Mouse (Mus musculus) stomach, embryonic 15.5 days (tissue): Measurements from ENCODE around the gene Slc25a48. TPM values are rescaled to one million over a fixed set of nuclear protein-coding genes. Genes with fewer than 3 reads are reported as not detected.

ENCODE experiments used
- ATAC-seq: fragments of 200-750 bp; cut with Nextera tagmentation; 2 replicates; pipeline ENCODE4 v1.8.0; 2017; ENCODE audit warnings: low read depth, moderate number of reproducible peaks, moderate TSS enrichment; ENCODE audit not compliant: insufficient read depth, low FRiP score
- H3K27ac ChIP-seq: fragments of 300-500 bp; sonication (generic); 2 replicates; pipeline ENCODE4 v1.5.1; 2015; ENCODE audit warnings: mild to moderate bottlenecking, inconsistent platforms
- H3K27me3 ChIP-seq: fragments of 300-500 bp; sonication (generic); replicated peaks from 2 replicates; pipeline ENCODE4 v1.6.1; 2015; ENCODE audit warnings: inconsistent platforms
- H3K36me3 ChIP-seq: fragments of 300-500 bp; sonication (generic); 2 replicates; pipeline ENCODE4 v1.6.1; 2015; ENCODE audit warnings: inconsistent platforms
- H3K4me1 ChIP-seq: fragments of 300-500 bp; sonication (generic); 2 replicates; pipeline ENCODE4 v1.6.1; 2015; ENCODE audit warnings: inconsistent platforms
- H3K4me2 ChIP-seq: fragments of 300-500 bp; sonication (generic); 2 replicates; pipeline ENCODE4 v1.6.1; 2015; ENCODE audit warnings: mild to moderate bottlenecking, inconsistent platforms
- H3K4me3 ChIP-seq: fragments of 300-500 bp; sonication (generic); replicated peaks from 2 replicates; pipeline ENCODE4 v1.5.1; 2015; ENCODE audit warnings: inconsistent platforms
- H3K9ac ChIP-seq: fragments of 300-500 bp; sonication (generic); 2 replicates; pipeline ENCODE4 v1.6.1; 2015; ENCODE audit warnings: inconsistent platforms
- H3K9me3 ChIP-seq: fragments of 300-500 bp; sonication (generic); 2 replicates; pipeline ENCODE4 v1.6.1; 2016; ENCODE audit warnings: inconsistent platforms
- WGBS: fragments of 180-500 bp; shearing (Covaris S2); methylation state at CpG from one replicate; pipeline ENCODE4 v1.1.7; 2015; 5-methylcytosine and 5-hydroxymethylcytosine counted together
- polyA plus RNA-seq: library from polyadenylated mRNA; unstranded; fragments of >200 nt; fragmentation: Nextera tagmentation; extraction: Ambion mirVana; gene quantifications from 2 replicates; pipeline ENCODE4 v1.2.1, GENCODE M21; 2015

The Slc25a48 gene
- polyA plus RNA-seq, 1 experiment from 2014 or later, result 0.33 TPM

- Histone ChIP-seq H3K9ac (no peak overlapping the region), H3K27ac (no peak overlapping the region), H3K4me1 (no peaks in the 10 kb centered on the region), H3K4me3 (no peak overlapping the region), H3K27me3 (no peaks in the 10 kb centered on the region), H3K4me2 (no peak overlapping the region), H3K36me3 (no peaks in the 10 kb centered on the region), H3K9me3 (no peaks in the 10 kb centered on the region)
- no peak for ATAC-seq
- WGBS, result 49% methylated on average over 9 of the region's 9 CpGs
These were observed 19.8 kb downstream of the Slc25a48 start for GRCm38 (mm10) chr13:56458001-56458400.

GRCm38 (mm10) chr13:56461460-56461859, 23.3 kb downstream of the Slc25a48 start:
- H3K27ac ChIP-seq, result no peak overlapping the region
- no peak for ATAC-seq
- 72% methylated on average over 4 of the region's 4 CpGs for WGBS

GRCm38 (mm10) chr13:56462791-56463190, 24.6 kb downstream of the Slc25a48 start:
- H3K4me1 ChIP-seq, result no peaks in the 10 kb centered on the region
- H3K27ac ChIP-seq, result no peak overlapping the region
- no peak for ATAC-seq
- H3K9ac ChIP-seq, result no peak overlapping the region
- H3K27me3 ChIP-seq, result no peaks in the 10 kb centered on the region
- no peak overlapping the region for H3K4me2 ChIP-seq
- WGBS, result 90% methylated on average over 4 of the region's 4 CpGs
- no peaks in the 10 kb centered on the region for H3K36me3 ChIP-seq
- H3K4me3 ChIP-seq, result no peak overlapping the region
- H3K9me3 ChIP-seq, result no peaks in the 10 kb centered on the region

More at GRCm38 (mm10) chr13:56461460-56461859, 23.3 kb downstream of the Slc25a48 start:
- Histone ChIP-seq H3K27me3 (no peaks in the 10 kb centered on the region), H3K9ac (no peak overlapping the region), H3K36me3 (no peaks in the 10 kb centered on the region), H3K4me2 (no peak overlapping the region), H3K4me3 (no peak overlapping the region), H3K9me3 (no peaks in the 10 kb centered on the region), H3K4me1 (no peaks in the 10 kb centered on the region)

- WGBS, result 88% methylated on average over 7 of the region's 7 CpGs
- Histone ChIP-seq H3K36me3 (no peaks in the 10 kb centered on the region), H3K4me3 (no peak overlapping the region), H3K9ac (no peak overlapping the region), H3K4me2 (no peak overlapping the region), H3K27ac (no peak overlapping the region), H3K9me3 (no peaks in the 10 kb centered on the region), H3K4me1 (no peaks in the 10 kb centered on the region), H3K27me3 (no peaks in the 10 kb centered on the region)
- ATAC-seq, result no peak
These were observed 25.1 kb downstream of the Slc25a48 start for GRCm38 (mm10) chr13:56463261-56463660.

- no peaks in the 10 kb centered on the region for H3K27me3 ChIP-seq
- no peaks in the 10 kb centered on the region for H3K36me3 ChIP-seq
- WGBS, result 72% methylated on average over 6 of the region's 6 CpGs
- no peaks in the 10 kb centered on the region for H3K4me1 ChIP-seq
- no peak overlapping the region for H3K9ac ChIP-seq
- no peak for ATAC-seq
- H3K4me2 ChIP-seq, result no peak overlapping the region
- H3K27ac ChIP-seq, result no peak overlapping the region
- H3K9me3 ChIP-seq, result no peaks in the 10 kb centered on the region
- no peak overlapping the region for H3K4me3 ChIP-seq
These were observed 25.6 kb downstream of the Slc25a48 start for GRCm38 (mm10) chr13:56463750-56464149.

GRCm38 (mm10) chr13:56467786-56468185, 29.6 kb downstream of the Slc25a48 start:
- Histone ChIP-seq H3K27me3 (no peaks in the 10 kb centered on the region), H3K9me3 (no peaks in the 10 kb centered on the region), H3K36me3 (no peaks in the 10 kb centered on the region), H3K4me1 (no peaks in the 10 kb centered on the region), H3K27ac (no peak overlapping the region), H3K9ac (no peak overlapping the region), H3K4me2 (no peak overlapping the region), H3K4me3 (no peak overlapping the region)
- ATAC-seq, result no peak
- WGBS, result 93% methylated on average over 7 of the region's 7 CpGs

- no peaks in the 10 kb centered on the region for H3K27me3 ChIP-seq
- ATAC-seq, result no peak
- H3K9me3 ChIP-seq, result no peaks in the 10 kb centered on the region
- no peaks in the 10 kb centered on the region for H3K36me3 ChIP-seq
- H3K4me3 ChIP-seq, result no peak overlapping the region
- H3K27ac ChIP-seq, result no peak overlapping the region
- H3K9ac ChIP-seq, result no peak overlapping the region
- no peak overlapping the region for H3K4me2 ChIP-seq
- 88% methylated on average over 4 of the region's 4 CpGs for WGBS
- no peaks in the 10 kb centered on the region for H3K4me1 ChIP-seq
These were observed 30.4 kb downstream of the Slc25a48 start for GRCm38 (mm10) chr13:56468536-56468935.

- 87% methylated on average over 6 of the region's 6 CpGs for WGBS
- no peak overlapping the region for H3K9ac ChIP-seq
- H3K27me3 ChIP-seq, result no peaks in the 10 kb centered on the region
- no peaks in the 10 kb centered on the region for H3K9me3 ChIP-seq
- no peaks in the 10 kb centered on the region for H3K36me3 ChIP-seq
- no peak for ATAC-seq
- no peak overlapping the region for H3K27ac ChIP-seq
- H3K4me1 ChIP-seq, result no peaks in the 10 kb centered on the region
- H3K4me2 ChIP-seq, result no peak overlapping the region
- H3K4me3 ChIP-seq, result no peak overlapping the region
These were observed 33.1 kb downstream of the Slc25a48 start for GRCm38 (mm10) chr13:56471211-56471610.

- ATAC-seq, result no peak
These were observed 33.8 kb downstream of the Slc25a48 start for GRCm38 (mm10) chr13:56471951-56472350.

GRCm38 (mm10) chr13:56472661-56473060, 34.5 kb downstream of the Slc25a48 start:
- H3K27ac ChIP-seq, result no peak overlapping the region
- 89% methylated on average over 9 of the region's 9 CpGs for WGBS
- no peak overlapping the region for H3K9ac ChIP-seq
- H3K9me3 ChIP-seq, result no peaks in the 10 kb centered on the region
- H3K4me3 ChIP-seq, result no peak overlapping the region
- H3K27me3 ChIP-seq, result no peaks in the 10 kb centered on the region
- no peak for ATAC-seq
- H3K4me2 ChIP-seq, result no peak overlapping the region
- no peaks in the 10 kb centered on the region for H3K36me3 ChIP-seq
- no peaks in the 10 kb centered on the region for H3K4me1 ChIP-seq

More at GRCm38 (mm10) chr13:56471951-56472350, 33.8 kb downstream of the Slc25a48 start:
- Histone ChIP-seq H3K36me3 (no peaks in the 10 kb centered on the region), H3K4me1 (no peaks in the 10 kb centered on the region), H3K4me2 (no peak overlapping the region), H3K9ac (no peak overlapping the region), H3K9me3 (no peaks in the 10 kb centered on the region), H3K27me3 (no peaks in the 10 kb centered on the region), H3K4me3 (no peak overlapping the region), H3K27ac (no peak overlapping the region)
- 49% methylated on average over 9 of the region's 9 CpGs for WGBS

- ATAC-seq, result no peak
- no peak overlapping the region for H3K4me2 ChIP-seq
- WGBS, result 28% methylated on average over 4 of the region's 4 CpGs
These were observed 37.2 kb downstream of the Slc25a48 start for GRCm38 (mm10) chr13:56475363-56475762.

GRCm38 (mm10) chr13:56476790-56477189, 38.6 kb downstream of the Slc25a48 start:
- Histone ChIP-seq H3K36me3 (no peaks in the 10 kb centered on the region), H3K27me3 (no peaks in the 10 kb centered on the region), H3K9ac (no peak overlapping the region), H3K9me3 (no peaks in the 10 kb centered on the region), H3K27ac (no peak overlapping the region), H3K4me3 (no peak overlapping the region), H3K4me2 (no peak overlapping the region), H3K4me1 (no peaks in the 10 kb centered on the region)
- 71% methylated on average over 5 of the region's 5 CpGs for WGBS
- ATAC-seq, result no peak

More at GRCm38 (mm10) chr13:56475363-56475762, 37.2 kb downstream of the Slc25a48 start:
- H3K9me3 ChIP-seq, result no peaks in the 10 kb centered on the region
- no peak overlapping the region for H3K9ac ChIP-seq
- no peak overlapping the region for H3K4me3 ChIP-seq
- H3K36me3 ChIP-seq, result no peaks in the 10 kb centered on the region
- H3K27ac ChIP-seq, result no peak overlapping the region
- no peaks in the 10 kb centered on the region for H3K4me1 ChIP-seq
- no peaks in the 10 kb centered on the region for H3K27me3 ChIP-seq

GRCm38 (mm10) chr13:56477271-56477670, 39.1 kb downstream of the Slc25a48 start:
- Histone ChIP-seq H3K27me3 (no peaks in the 10 kb centered on the region), H3K4me3 (no peak overlapping the region), H3K9me3 (no peaks in the 10 kb centered on the region), H3K36me3 (no peaks in the 10 kb centered on the region), H3K9ac (no peak overlapping the region), H3K4me1 (no peaks in the 10 kb centered on the region), H3K27ac (no peak overlapping the region), H3K4me2 (no peak overlapping the region)
- WGBS, result 35% methylated on average over 6 of the region's 6 CpGs
- ATAC-seq, result no peak
